Mouse (Mus musculus) gastrocnemius, postnatal 25 days (tissue): ENCODE results near the gene Usp10. TPM values are rescaled to one million over a fixed set of nuclear protein-coding genes. Genes with fewer than 3 reads are reported as not detected.
A peak's percentile ranks its signal among the peaks of the same experiment; 100 is the strongest.

ENCODE experiments used
- DNase-seq: peaks from one replicate; pipeline ENCODE4 v3.0.0; 2022
- long read RNA-seq, 2 experiments: library from polyadenylated mRNA; stranded (forward); transcript quantifications; one replicate each; pipeline ENCODE4 v2.0.0; 2021
- total RNA-seq, 2 experiments: library from RNA; stranded (reverse); gene quantifications; 1 replicate in 1 of 2; 2 replicates in 1 of 2; pipeline ENCODE4 v1.2.3; 2021

The Usp10 gene
- 10 to 100 TPM; 42.2 to 50.1 TPM for total RNA-seq
- long read RNA-seq, experiment 1, transcript Usp10-202 (14 exons, 3,274 nt): minor isoform, 7 of 23 reads
- long read RNA-seq, experiment 1, transcript Usp10-210 (14 exons, 3,726 nt): major isoform, 10 of 23 reads
- long read RNA-seq, experiment 1, partial matches to known transcripts: 4 of 23 reads
- long read RNA-seq, experiment 1, other reads (novel, unspliced or antisense): 2 of 23 reads
- long read RNA-seq, experiment 2, transcript Usp10-210 (14 exons, 3,726 nt): major isoform, 11 of 37 reads
- long read RNA-seq, experiment 2, transcript Usp10-202 (14 exons, 3,274 nt): minor isoform, 7 of 37 reads
- long read RNA-seq, experiment 2, partial matches to known transcripts: 18 of 37 reads
- long read RNA-seq, experiment 2, other reads (novel, unspliced or antisense): 1 of 37 reads

GRCm38 (mm10) chr8:119909944-119910546 lies at the start of gene Usp10:
Gene Usp10 (plus strand): TSS chr8:119910360.
- DNase-seq: no peak

- DNase-seq: peak; percentile 96
These were observed 48.3 kb upstream of the Usp10 start, which contains the start of gene Klhl36 for GRCm38 (mm10) chr8:119861706-119862389. Gene Klhl36 (plus strand): TSS chr8:119862266.

- no peak for DNase-seq
These were observed 47.8 kb upstream of the Usp10 start for GRCm38 (mm10) chr8:119862390-119862734.

- DNase-seq: no peak
These were observed 47.4 kb upstream of the Usp10 start for GRCm38 (mm10) chr8:119862749-119863148.

- DNase-seq: no peak
These were observed 40.5 kb upstream of the Usp10 start for GRCm38 (mm10) chr8:119869616-119870015.

DNA sequence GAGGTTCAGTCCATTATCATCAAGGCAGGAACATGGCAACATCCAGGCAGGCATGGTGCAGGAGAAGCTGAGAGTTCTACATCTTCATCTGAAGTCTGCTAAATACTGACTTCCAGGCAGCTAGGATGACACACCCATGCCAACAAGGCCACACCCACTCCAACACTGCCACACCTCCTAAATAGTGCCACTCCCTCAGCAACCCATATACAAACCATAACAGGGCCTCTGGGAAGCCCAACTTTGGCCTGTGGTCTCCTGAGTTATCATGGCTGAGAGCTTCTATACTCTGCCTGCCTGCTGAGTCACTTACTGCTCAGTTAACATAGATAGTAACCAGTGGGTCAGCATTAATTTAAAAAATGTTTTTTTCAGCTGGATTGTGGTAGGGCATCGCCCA lies 37.0 kb upstream of the Usp10 start:
- no peak for DNase-seq

DNA sequence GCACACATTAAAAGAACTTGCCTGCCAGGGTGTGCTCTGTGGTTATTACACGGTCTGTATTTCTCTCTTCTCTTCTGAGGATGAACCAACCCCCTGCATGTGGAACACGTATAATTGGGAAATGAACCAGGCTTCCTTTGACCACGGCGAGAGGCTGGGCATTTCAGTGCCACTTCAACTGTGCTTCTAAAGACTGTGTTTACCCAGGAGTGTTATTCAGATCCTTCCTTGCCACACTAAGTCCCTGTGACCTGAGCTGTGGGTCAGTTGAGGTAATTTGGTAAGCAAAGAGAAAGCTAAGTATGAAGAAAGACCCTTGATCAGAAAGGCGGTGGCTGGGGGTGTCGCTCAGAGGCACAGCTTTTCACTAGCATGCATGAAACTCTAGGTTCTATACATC lies 28.9 kb upstream of the Usp10 start:
- no peak for DNase-seq

DNA sequence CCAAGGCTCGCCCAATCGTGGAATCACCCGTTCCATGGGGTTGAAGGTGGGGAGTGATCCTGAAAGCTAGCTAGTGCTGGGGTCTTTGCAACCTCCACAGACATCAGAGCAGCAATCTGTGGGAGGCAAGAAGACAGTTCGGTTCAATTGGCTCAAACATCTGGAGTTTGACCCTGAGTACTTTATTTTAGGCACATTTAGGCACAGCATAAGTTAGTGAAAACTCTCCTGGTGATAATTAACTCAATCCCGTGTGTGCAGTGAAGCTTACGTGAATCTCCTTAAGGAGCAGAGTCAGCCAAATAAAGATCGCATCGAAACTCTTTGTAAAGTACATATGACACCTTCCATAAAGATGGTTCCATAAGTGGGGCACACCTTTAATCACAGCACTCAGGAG lies 28.2 kb upstream of the Usp10 start:
- no peak for DNase-seq

DNA sequence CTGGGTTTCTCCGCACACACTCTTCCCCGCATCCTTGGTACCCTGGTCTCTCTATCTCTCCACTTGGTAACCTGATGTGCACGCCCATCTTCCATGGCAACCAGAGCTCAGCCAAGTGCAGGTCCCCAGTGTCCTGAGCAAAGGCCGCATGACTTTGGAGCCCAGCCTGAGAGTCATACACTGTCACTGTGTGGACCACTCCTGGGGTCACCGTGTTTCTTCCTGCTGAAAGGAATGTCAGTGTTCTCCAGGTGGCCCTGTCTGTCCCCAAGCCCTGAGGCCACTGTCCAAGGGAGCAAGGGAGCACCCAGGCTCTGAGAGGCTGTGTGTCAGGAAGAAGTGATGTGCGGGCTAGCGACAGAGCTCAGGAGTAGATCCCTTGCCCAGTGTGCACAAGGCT lies 26.9 kb upstream of the Usp10 start:
- DNase-seq: no peak

DNA sequence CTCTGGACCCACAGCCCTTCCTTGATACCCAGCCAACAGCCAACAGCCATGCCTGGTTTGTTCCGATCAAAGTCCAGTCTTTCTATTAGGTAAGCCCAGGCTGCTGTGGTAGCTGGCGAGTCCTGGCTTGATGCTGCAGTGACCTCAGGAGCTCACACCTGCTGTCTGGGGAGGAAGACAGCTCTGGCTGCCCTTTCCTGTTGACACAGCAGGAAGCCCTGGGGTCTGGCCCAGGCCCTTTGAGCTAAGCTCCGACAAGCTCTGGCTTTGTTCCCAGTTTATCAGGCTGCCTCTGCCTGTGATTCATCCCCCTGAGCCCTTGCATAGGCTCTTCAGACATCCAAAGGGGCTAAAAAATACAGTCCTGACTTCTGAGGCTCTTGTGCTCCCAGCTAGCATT lies 24.5 kb upstream of the Usp10 start:
- peak; percentile 58 for DNase-seq

- no peak for DNase-seq
These were observed 23.0 kb upstream of the Usp10 start for GRCm38 (mm10) chr8:119887130-119887529.

DNA sequence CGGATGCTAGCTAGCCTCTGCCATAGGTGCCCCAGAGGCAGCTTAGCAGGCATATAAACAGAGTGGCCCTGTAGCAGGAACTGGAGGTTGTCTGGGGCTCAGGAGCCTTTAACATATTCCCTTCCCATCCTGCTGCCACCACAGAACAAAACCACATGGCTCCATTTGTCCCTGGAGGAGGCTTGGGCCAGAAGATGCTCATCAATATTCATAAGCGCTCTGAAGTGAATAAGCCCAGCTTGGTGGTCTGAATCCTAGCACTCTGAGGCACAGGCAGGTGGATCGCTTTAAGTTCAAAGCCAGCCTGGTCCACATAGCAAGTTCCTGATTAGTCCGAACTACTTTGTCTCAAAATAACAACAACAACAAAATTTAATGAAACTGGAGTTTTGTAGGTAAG lies 22.1 kb upstream of the Usp10 start:
- no peak for DNase-seq

DNA sequence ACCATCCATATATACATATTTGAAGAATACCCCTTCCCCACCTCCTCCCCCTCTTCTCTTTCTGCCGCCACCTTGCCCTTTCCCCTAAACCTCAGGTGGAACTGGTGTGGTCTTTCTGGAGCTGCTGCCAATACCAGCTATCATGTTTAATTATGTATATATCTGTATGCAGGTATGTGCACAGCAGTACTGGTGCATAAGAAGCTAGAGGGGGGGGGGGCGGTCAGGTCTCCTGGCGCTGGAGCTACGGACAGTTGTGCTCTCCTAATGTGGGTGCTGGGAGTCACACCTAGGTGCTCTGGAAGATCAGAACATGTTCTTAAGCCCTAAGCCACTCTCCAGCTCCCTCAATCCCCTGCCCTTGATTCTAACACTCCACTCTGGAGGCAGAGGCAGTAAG lies 13.1 kb upstream of the Usp10 start:
- no peak for DNase-seq

DNA sequence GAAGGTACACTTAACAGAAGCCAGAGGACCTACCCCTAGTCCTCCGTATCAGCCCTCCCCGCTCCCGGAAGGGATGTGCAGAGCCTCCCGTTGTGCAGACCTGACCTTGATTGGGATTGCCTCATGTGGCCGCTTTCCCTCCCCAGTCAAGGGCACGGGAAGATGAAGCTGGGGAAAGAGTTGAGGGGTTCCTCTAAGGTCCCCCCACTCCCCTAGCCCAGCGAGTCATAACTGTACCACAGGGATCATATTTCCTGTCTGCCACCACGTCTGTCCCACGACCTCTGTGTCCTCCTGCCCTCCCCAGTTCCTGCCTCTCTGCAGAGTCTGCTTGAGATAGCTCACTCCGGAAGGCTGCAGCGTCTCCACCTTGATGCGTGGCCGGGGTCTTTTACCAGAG lies 12.2 kb upstream of the Usp10 start:
- no peak for DNase-seq

GRCm38 (mm10) chr8:119901349-119901748 lies 8.8 kb upstream of the Usp10 start:
- DNase-seq: no peak

GRCm38 (mm10) chr8:119901952-119902351 lies 8.2 kb upstream of the Usp10 start:
- DNase-seq: no peak

DNA sequence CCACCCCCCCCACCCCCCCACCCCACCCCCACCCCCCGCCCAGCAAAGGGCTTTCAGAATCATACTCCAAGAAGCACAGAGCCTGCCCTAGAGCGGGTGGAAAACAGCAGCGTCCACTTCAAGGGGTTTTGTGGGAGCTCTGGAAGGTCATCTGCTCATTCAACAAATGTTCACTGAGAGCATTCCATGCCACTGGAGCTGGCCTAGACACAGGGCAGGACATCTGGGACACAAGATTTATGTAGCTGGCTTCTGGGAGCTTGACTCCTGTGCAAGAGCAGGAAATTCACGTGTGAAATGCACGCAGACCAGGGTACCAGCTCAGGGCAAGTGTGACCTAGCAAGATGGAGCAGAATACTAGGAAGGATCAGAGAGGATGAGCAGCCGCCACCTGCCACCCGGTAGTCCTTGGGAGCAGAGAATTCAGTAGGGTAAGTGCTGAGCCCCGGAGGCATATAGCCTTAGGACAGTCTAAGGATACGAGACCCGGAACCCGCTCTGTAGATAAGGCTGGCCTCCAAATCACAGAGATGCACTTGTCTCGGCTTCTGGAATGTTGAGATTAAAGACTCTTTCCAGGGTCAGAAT lies 5.7 kb upstream of the Usp10 start:
- DNase-seq: no peak

GRCm38 (mm10) chr8:119910547-119911257 lies 542 bp downstream of the Usp10 start, which contains the start of gene Gm20388:
Gene Gm20388 (plus strand): TSS chr8:119910841.
- peak; percentile 91 for DNase-seq

GRCm38 (mm10) chr8:119911258-119911962 lies 1.2 kb downstream of the Usp10 start:
- DNase-seq: no peak

- no peak for DNase-seq
These were observed 2.5 kb downstream of the Usp10 start for GRCm38 (mm10) chr8:119912643-119913042.

GRCm38 (mm10) chr8:119913181-119913580 lies 3.0 kb downstream of the Usp10 start:
- no peak for DNase-seq

DNA sequence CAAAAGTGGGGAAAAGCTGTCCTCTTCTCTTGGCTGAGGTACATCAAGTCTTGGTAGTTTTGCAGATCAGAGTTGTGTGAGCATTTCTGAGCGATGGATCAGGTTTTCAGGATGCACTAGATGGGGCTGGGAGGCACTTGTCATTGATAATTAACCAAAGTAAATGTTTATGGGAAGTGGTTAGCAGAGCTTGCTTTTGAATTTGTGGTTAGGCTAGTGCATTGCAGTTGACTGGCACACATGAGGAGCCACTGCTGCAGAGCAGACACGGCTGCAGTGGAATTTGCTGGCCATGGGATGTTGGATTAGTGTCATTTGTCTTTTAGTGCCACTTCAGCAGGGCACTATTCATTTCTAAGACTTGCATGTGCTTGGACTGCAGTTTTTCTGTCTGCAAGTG lies 4.0 kb downstream of the Usp10 start:
- DNase-seq: no peak
